Mouse (Mus musculus): ENCODE data around the gene Podxl. TPM values are rescaled to one million over a fixed set of nuclear protein-coding genes. Genes with fewer than 3 reads are reported as not detected.

Gene Podxl
- polyA plus RNA-seq, 1 experiment from 2014 or later, result 14.8 TPM

DNA sequence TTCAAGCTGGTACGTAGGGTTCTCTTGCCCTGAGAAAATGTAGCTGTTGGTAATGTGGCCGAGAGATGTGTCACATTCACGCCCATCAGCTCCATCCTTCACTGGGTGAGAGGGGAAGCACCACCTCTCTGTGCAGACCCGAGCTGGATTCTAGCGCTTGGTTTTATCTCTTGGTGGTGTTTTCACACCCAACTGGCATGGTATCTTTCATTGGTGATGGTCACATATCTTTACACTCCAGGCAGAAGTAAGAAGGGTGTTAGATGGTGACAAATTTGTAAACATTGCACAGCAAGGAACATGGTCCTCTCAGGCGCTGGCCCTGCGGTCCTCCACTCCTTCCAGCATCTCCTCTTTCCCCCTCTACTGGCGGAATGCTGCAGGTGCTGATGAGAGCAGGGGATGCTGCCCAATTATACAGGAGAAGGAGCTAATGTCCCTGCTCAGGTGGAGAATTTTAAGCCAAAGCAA, 44.7 kb downstream of the Podxl start:
- peak; percentile 48; the same call in 1 of the 2 replicates for ATAC-seq (ENCODE audit: low FRiP score, low read depth)
- no peaks in the 10 kb centered on the region for H3K27me3 ChIP-seq (replicated peaks)

DNA sequence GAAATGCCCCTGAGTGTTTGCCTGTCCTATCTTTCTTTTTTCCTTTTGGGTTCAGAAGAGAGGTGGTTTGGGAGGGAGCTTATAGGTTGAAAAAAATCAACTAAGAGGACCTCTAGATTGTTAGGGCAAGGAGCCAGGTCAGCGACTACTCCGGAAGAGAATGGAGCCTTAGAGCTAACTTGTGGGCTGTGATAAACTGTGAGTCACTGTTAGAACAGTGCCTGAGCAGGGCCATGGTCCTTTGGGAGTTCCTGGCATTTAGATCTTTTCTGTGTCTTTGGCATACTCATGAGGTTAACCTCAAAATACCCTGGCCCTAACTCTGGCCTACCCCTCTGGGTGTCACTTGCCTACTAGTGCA, 45.5 kb downstream of the Podxl start:
- ATAC-seq (ENCODE audit: low FRiP score, low read depth), result no peak
- Histone ChIP-seq H3K9ac (no peak overlapping the region), H3K36me3 (peaks cover 10% of the 10 kb centered on the region), H3K4me3 (no peak overlapping the region), H3K9me3 (no peaks in the 10 kb centered on the region), H3K4me2 (replicated peaks) (no peak overlapping the region), H3K27me3 (replicated peaks) (no peaks in the 10 kb centered on the region), H3K4me1 (0 out of 2 replicates have a peak, but pooled peaks cover 4% of the 10 kb centered on the region), H3K27ac (no peak overlapping the region)
- 81% methylated on average over 2 of the region's 2 CpGs for WGBS

More for the DNA sequence above, 44.7 kb downstream of the Podxl start:
- H3K4me3 ChIP-seq, result no peak overlapping the region
- no peak overlapping the region for H3K4me2 ChIP-seq (replicated peaks)
- 0 out of 2 replicates have a peak, but pooled peaks cover 4% of the 10 kb centered on the region for H3K4me1 ChIP-seq
- H3K27ac ChIP-seq, result no peak overlapping the region
- H3K36me3 ChIP-seq, result peaks cover 12% of the 10 kb centered on the region
- no peak overlapping the region for H3K9ac ChIP-seq
- H3K9me3 ChIP-seq, result no peaks in the 10 kb centered on the region
- WGBS, result 70% methylated on average over 8 of the region's 8 CpGs

DNA sequence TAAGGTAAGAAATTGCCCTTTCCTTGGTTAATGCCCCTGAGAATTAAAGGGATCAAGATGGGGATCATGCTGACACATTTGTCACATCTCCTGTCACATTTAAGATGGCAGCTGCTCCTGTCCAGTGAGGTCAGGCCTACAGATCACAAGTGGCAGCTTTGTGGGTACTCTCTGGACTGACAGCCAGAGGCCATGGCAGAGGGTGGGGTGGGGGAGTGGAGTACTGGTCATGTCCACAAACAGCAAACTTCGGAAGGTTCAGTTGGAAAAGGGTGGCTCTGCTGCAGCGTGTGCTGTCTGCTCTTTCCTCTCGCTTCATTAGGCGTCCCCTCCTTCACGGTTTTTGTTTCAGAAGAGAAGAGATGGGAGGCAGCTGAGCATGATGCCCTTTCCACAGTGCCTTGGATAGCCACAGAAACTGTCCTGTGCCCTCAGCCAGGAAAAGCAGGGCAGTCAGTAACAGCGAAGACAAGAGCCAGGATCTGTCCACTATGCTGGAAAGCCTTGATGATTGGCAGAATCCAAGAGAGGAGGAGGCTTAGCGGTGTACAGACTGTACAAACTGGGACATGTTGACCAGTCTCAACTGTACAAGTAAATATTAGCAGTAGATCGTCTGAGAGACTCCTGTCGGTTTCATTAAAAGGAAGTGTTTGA, 46.0 kb downstream of the Podxl start:
- 71% methylated on average over 9 of the region's 9 CpGs for WGBS
- no peaks in the 10 kb centered on the region for H3K9me3 ChIP-seq
- H3K9ac ChIP-seq, result no peak overlapping the region
- no peak for ATAC-seq (ENCODE audit: low FRiP score, low read depth)
- 0 out of 2 replicates have a peak, but pooled peaks cover 4% of the 10 kb centered on the region for H3K4me1 ChIP-seq
- no peak overlapping the region for H3K4me2 ChIP-seq (replicated peaks)
- H3K27me3 ChIP-seq (replicated peaks), result no peaks in the 10 kb centered on the region
- H3K27ac ChIP-seq, result no peak overlapping the region
- H3K36me3 ChIP-seq, result peaks cover 7% of the 10 kb centered on the region
- no peak overlapping the region for H3K4me3 ChIP-seq

DNA sequence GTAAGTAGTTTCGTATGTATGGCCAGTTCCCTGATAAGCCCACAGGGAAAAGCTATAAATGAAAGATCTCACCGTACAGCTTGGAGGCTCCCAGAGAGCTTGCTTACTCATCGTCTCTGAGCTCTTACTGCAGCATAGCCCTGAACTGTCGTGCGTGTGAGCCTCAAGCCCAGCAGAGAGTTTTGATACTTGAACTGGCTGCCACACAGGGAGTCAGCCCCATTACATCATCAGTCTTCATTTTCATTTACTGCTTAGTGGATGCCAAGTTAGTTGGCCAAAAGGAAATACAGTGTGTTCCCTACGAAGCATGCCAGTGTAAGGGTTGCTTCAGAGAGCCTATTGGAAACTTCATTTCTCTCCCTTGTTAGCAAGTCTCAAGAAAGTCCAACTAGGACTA, 50.1 kb downstream of the Podxl start:
- 84% methylated on average over 6 of the region's 6 CpGs for WGBS
- H3K36me3 ChIP-seq, result 0 out of 2 replicates have a peak, but pooled peaks cover 3% of the 10 kb centered on the region
- no peak for ATAC-seq (ENCODE audit: low FRiP score, low read depth)
- no peaks in the 10 kb centered on the region for H3K9me3 ChIP-seq
- no peak overlapping the region for H3K27ac ChIP-seq
- no peak overlapping the region for H3K9ac ChIP-seq
- H3K4me2 ChIP-seq (replicated peaks), result no peak overlapping the region
- no peaks in the 10 kb centered on the region for H3K27me3 ChIP-seq (replicated peaks)
- H3K4me3 ChIP-seq, result no peak overlapping the region
- 0 out of 2 replicates have a peak, but pooled peaks cover 4% of the 10 kb centered on the region for H3K4me1 ChIP-seq

DNA sequence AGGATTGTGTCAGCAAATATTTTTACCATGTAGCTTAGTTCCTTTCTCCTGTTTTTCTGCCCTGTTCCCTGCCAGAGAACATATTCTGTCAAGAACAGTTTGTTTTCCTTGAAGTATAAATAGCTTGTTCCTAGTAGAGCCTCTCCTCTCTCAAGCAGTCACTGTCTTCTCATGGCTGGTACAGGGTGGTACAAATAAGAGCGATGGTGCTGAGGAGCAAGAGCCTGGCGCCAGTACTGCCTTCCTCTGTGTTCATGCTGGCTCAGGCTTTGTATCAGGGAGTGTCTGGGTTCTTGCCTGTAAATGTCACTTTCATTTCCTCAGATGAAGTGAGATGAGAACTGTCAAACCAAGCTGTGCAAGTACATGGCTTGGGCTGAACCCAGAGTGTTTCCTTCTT, 61.2 kb downstream of the Podxl start:
- Histone ChIP-seq H3K4me3 (no peak overlapping the region), H3K27ac (no peak overlapping the region), H3K36me3 (peaks cover 3% of the 10 kb centered on the region), H3K9ac (no peak overlapping the region), H3K4me1 (no peaks in the 10 kb centered on the region), H3K27me3 (replicated peaks) (no peaks in the 10 kb centered on the region), H3K9me3 (no peaks in the 10 kb centered on the region), H3K4me2 (replicated peaks) (no peak overlapping the region)
- no peak for ATAC-seq (ENCODE audit: low FRiP score, low read depth)
- WGBS, result 98% methylated on average over 2 of the region's 2 CpGs

DNA sequence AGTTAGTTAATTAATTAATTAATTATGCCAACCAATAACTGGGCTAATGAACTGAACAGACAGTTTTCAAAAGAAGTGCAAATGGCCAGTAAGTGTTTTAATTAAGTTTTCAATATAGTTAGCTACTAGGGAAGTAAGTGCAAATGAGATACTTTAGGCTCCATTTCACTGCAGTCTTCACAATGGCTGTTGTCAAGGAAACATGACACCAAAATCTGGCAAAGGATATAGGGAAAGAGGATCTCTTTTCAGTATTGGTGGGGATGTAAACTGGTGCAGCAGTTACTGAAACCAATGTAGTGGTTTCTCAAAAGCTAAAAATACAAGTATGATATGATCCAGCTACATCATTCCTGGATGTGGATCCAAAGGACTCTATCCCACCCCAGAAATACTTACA, 63.1 kb downstream of the Podxl start:
- Histone ChIP-seq H3K9ac (no peak overlapping the region), H3K27me3 (replicated peaks) (no peaks in the 10 kb centered on the region), H3K9me3 (no peaks in the 10 kb centered on the region), H3K36me3 (peaks cover 12% of the 10 kb centered on the region), H3K4me1 (no peaks in the 10 kb centered on the region), H3K4me2 (replicated peaks) (no peak overlapping the region), H3K4me3 (no peak overlapping the region), H3K27ac (no peak overlapping the region)
- no peak for ATAC-seq (ENCODE audit: low FRiP score, low read depth)

DNA sequence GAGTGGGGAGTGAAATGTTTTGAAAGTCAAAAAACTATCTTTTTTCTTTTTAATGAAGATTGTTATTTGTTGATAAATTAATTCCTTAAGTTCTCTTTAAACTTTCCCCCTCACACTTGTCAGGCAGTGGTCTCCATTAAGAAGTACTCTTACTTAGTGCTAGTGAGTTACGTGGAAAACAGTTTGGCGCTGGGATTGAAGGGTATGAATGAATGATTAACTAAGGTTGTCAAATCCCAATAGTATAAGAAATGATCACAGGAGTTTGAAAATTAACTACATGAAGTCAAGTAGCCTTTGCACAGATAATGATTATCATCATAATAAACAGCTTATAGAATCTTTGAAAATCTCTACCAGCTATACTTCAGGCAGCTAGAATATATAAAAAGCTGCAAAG, 63.5 kb downstream of the Podxl start:
- Histone ChIP-seq H3K9me3 (no peaks in the 10 kb centered on the region), H3K27ac (no peak overlapping the region), H3K9ac (no peak overlapping the region), H3K36me3 (peaks cover 12% of the 10 kb centered on the region), H3K4me1 (no peaks in the 10 kb centered on the region), H3K4me3 (no peak overlapping the region), H3K27me3 (replicated peaks) (no peaks in the 10 kb centered on the region), H3K4me2 (replicated peaks) (no peak overlapping the region)
- no peak for ATAC-seq (ENCODE audit: low FRiP score, low read depth)
- 88% methylated on average over 2 of the region's 2 CpGs for WGBS

DNA sequence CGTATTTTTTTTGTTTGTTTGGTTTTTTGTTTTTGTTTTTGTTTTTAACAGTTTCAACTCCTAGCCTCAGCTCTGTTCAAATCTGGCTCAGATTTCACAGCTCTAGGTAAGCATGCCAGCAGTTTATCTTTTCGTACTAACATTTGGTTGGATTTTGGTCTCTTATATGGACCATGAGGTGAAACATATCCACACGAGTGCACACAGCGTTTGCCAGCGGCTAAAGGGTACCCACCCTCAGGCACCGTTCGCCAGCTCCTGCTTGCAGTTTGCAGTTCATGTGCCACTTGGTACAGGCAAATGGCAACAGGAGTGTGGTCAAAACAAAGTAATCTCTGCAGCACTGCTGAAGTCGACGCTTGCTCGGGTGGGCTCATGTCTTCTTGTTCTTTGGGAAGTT, 63.9 kb downstream of the Podxl start:
- H3K27ac ChIP-seq, result no peak overlapping the region
- 88% methylated on average over 10 of the region's 10 CpGs for WGBS
- ATAC-seq (ENCODE audit: low FRiP score, low read depth), result no peak
- H3K4me2 ChIP-seq (replicated peaks), result no peak overlapping the region
- H3K9ac ChIP-seq, result no peak overlapping the region
- H3K27me3 ChIP-seq (replicated peaks), result no peaks in the 10 kb centered on the region
- no peaks in the 10 kb centered on the region for H3K9me3 ChIP-seq
- H3K4me1 ChIP-seq, result no peaks in the 10 kb centered on the region
- peaks cover 13% of the 10 kb centered on the region for H3K36me3 ChIP-seq
- H3K4me3 ChIP-seq, result no peak overlapping the region

DNA sequence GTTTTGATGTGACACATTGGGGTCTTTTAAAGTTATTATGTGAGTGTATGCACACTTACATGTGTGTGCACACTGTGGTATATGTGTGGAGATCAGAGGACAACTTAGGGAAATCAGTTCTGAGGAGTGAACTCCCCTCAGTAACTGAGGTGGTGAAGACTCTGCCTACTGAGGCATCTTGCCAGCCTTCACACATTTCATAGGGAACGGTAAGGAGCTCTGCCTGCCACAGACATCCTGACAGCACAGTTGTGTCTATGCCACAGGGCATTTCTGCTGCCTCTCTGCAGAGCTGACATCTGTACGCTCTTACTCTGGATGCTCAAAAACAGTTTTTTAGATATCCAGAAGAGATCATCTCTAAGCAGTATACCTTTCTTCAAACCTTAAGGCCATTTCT, 67.6 kb downstream of the Podxl start:
- H3K27ac ChIP-seq, result no peak overlapping the region
- peaks cover 16% of the 10 kb centered on the region for H3K36me3 ChIP-seq
- H3K9ac ChIP-seq, result no peak overlapping the region
- H3K9me3 ChIP-seq, result no peaks in the 10 kb centered on the region
- no peak overlapping the region for H3K4me2 ChIP-seq (replicated peaks)
- 92% methylated on average over 2 of the region's 2 CpGs for WGBS
- no peak for ATAC-seq (ENCODE audit: low FRiP score, low read depth)
- H3K4me3 ChIP-seq, result no peak overlapping the region
- no peaks in the 10 kb centered on the region for H3K27me3 ChIP-seq (replicated peaks)
- H3K4me1 ChIP-seq, result no peaks in the 10 kb centered on the region

DNA sequence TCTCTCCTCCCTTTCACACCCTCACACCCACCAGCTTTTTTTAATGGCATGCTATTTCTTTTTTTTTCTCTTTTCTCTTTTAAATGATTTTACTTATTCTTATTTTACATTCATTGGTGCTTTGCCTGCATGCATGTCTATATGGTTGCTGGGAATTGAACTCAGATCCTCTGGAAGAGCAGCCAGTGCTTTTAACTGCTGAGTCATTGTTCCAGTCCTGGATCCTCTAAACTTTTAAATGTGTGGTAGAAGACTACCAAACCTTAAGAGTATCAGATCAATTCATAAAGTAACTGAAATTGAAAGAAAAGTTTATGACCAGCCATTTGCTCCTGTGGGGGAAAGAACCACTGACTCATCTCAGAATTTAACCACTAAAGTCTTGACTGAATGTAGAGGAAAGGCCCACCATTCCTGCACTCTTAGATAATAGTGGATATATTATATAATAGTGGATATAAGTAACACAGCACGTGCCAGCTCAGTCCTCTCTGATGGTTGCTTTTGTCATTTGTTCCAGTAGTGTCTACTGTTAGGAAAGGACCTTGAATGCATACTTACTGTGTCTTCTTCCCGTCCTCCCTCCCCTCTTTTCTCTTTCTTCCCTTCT, 68.6 kb downstream of the Podxl start:
- Histone ChIP-seq H3K4me1 (no peaks in the 10 kb centered on the region), H3K4me2 (replicated peaks) (no peak overlapping the region), H3K9me3 (no peaks in the 10 kb centered on the region), H3K27me3 (replicated peaks) (no peaks in the 10 kb centered on the region), H3K36me3 (peaks cover 16% of the 10 kb centered on the region), H3K9ac (no peak overlapping the region), H3K27ac (no peak overlapping the region), H3K4me3 (no peak overlapping the region)
- ATAC-seq (ENCODE audit: low FRiP score, low read depth), result no peak
- 90% methylated on average over 2 of the region's 2 CpGs for WGBS

DNA sequence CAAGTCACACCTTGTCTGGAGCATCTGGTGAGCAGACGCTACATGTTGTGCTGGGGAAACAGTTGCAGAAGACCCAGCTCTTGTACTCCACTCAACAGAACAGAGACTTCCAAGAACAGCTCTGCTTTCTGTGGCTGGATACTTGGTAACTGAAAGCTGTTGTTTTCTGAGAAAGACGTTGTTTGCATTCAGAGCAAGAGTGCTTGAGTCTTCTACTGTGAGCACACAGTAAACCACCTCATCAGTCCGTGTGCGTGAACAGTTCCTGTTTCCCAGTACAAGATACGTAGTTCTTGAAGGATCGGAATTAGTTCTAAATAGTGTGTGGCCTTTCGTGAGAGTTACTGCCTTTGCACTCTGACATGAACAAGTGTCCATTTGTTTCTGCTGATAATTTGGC, 73.8 kb downstream of the Podxl start:
- Histone ChIP-seq H3K4me2 (replicated peaks) (no peak overlapping the region), H3K27ac (no peak overlapping the region), H3K27me3 (replicated peaks) (no peaks in the 10 kb centered on the region), H3K4me3 (no peak overlapping the region), H3K36me3 (peaks cover 12% of the 10 kb centered on the region; the same call in 1 of the 2 replicates), H3K4me1 (no peaks in the 10 kb centered on the region), H3K9ac (no peak overlapping the region), H3K9me3 (no peaks in the 10 kb centered on the region)
- WGBS, result 95% methylated on average over 7 of the region's 7 CpGs
- no peak for ATAC-seq (ENCODE audit: low FRiP score, low read depth)

DNA sequence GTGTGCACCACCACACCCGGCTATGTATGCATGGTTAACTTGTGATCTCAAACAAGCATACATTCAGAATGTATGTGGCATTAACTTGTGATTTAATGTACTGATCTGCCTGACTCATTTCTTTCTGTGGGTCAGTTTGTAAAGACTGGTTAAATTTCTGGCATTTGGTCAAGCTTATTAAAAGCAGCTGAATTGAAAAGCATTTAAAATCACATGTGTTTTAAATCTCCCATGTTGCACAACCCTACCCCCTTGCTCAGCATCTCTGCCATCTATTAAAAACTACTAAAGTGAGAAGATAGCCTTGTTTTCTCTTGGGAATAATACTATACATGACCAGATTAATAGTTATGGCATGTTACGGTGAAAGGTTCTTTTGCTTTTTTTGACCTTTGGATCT, 77.2 kb downstream of the Podxl start:
- 95% methylated on average over 2 of the region's 2 CpGs for WGBS
- Histone ChIP-seq H3K27me3 (replicated peaks) (no peaks in the 10 kb centered on the region), H3K4me2 (replicated peaks) (no peak overlapping the region), H3K27ac (no peak overlapping the region), H3K9me3 (no peaks in the 10 kb centered on the region), H3K4me3 (no peak overlapping the region), H3K36me3 (peaks cover 9% of the 10 kb centered on the region; the same call in 1 of the 2 replicates), H3K9ac (no peak overlapping the region), H3K4me1 (no peaks in the 10 kb centered on the region)
- no peak for ATAC-seq (ENCODE audit: low FRiP score, low read depth)

DNA sequence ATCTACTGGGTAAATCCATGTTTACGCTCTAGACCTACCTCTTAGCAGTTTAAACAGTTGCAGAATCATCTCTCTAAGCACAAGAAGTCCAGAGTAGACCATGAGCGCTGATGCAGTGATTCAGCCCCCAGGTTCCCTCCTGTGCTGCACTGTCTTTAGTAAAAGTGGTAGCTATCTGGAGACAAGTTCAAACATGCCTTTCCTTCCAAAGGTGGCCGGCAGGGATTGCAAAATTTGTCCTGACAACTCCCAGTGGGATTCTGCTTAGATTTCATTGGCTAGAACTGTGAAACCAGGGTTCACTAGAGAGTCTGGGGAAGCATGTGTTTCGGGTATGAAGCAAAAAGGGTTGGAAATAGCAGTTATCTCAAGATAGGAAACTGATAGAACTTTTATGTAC, 83.8 kb downstream of the Podxl start:
- H3K27ac ChIP-seq, result no peak overlapping the region
- ATAC-seq (ENCODE audit: low FRiP score, low read depth), result no peak
- 89% methylated on average over 4 of the region's 4 CpGs for WGBS
- H3K9ac ChIP-seq, result no peak overlapping the region
- H3K4me3 ChIP-seq, result no peak overlapping the region
- H3K4me1 ChIP-seq, result no peaks in the 10 kb centered on the region
- no peaks in the 10 kb centered on the region for H3K9me3 ChIP-seq
- H3K4me2 ChIP-seq (replicated peaks), result no peak overlapping the region
- peaks cover 20% of the 10 kb centered on the region; the same call in 1 of the 2 replicates for H3K36me3 ChIP-seq
- no peaks in the 10 kb centered on the region for H3K27me3 ChIP-seq (replicated peaks)

Measured in neural tube, embryonic 12.5 days (tissue).